Mouse (Mus musculus) cortical plate, adult 2 months (tissue): ENCODE data around the gene Kcnmb3.

Source experiments
- CTCF ChIP-seq: fragments of 200-500 bp; IDR thresholded peaks from 2 replicates; pipeline ENCODE4 v1.5.1; 2011; ENCODE audit warnings: mild to moderate bottlenecking, control low read depth, low read length; ENCODE audit not compliant: insufficient read depth; ENCODE audit errors: extremely low read depth
- POLR2A ChIP-seq: fragments of 200-500 bp; IDR thresholded peaks from 2 replicates; pipeline ENCODE4 v1.6.1; 2011; ENCODE audit warnings: mild to moderate bottlenecking, low read length, control low read depth; ENCODE audit not compliant: insufficient read depth; ENCODE audit errors: extremely low read depth

- no peak for TF ChIP-seq CTCF
- TF ChIP-seq POLR2A = no peak
Observed at GRCm38 (mm10) chr3:32512686-32513284, 20.8 kb upstream of the Kcnmb3 start.
